Mouse (Mus musculus) heart, postnatal 0 days (tissue): ENCODE measurements at regions not wholly inside any gene's neighbourhood (a gene's known extent, or its start where the extent isn't known, plus 50 kb on each side); places are given as distances from the start of the nearest gene placed in this dataset.

Source experiments
- ATAC-seq: fragments of 200-750 bp; cut with Nextera tagmentation; 2 replicates; pipeline ENCODE4 v1.8.0; 2017; ENCODE audit warnings: low read depth, moderate number of reproducible peaks, moderate library complexity; ENCODE audit not compliant: insufficient read depth
- DNase-seq: peaks from one replicate; pipeline ENCODE4 v3.0.0-alpha.2; 2016; ENCODE audit warnings: low spot score
- H3K27ac ChIP-seq: fragments of 300-500 bp; sonication (generic); 2 replicates; pipeline ENCODE4 v1.5.1; 2014; ENCODE audit warnings: low read depth, mild to moderate bottlenecking
- H3K27me3 ChIP-seq: fragments of 300-500 bp; sonication (generic); 2 replicates; pipeline ENCODE4 v1.6.1; 2014; ENCODE audit warnings: low read length, mixed read lengths; ENCODE audit not compliant: control insufficient read depth, insufficient read depth
- H3K36me3 ChIP-seq: fragments of 300-500 bp; sonication (generic); replicated peaks from 2 replicates; pipeline ENCODE4 v1.6.1; 2014; ENCODE audit warnings: low read length, mixed read lengths; ENCODE audit not compliant: control insufficient read depth, insufficient read depth
- H3K4me1 ChIP-seq: fragments of 300-500 bp; sonication (generic); 2 replicates; pipeline ENCODE4 v1.6.1; 2014; ENCODE audit warnings: antibody characterized with exemption; ENCODE audit not compliant: control insufficient read depth, insufficient read depth
- H3K4me2 ChIP-seq: fragments of 300-500 bp; sonication (generic); 2 replicates; pipeline ENCODE4 v1.6.1; 2014; ENCODE audit warnings: low read depth, mild to moderate bottlenecking, low read length, moderate library complexity
- H3K4me3 ChIP-seq: fragments of 300-500 bp; sonication (generic); 2 replicates; pipeline ENCODE4 v1.5.1; 2014; ENCODE audit warnings: low read depth, low read length
- H3K9ac ChIP-seq: fragments of 300-500 bp; sonication (generic); replicated peaks from 2 replicates; pipeline ENCODE4 v1.6.1; 2014; ENCODE audit warnings: low read depth, low read length, mixed read lengths
- H3K9me3 ChIP-seq: fragments of 300-500 bp; sonication (generic); replicated peaks from 2 replicates; pipeline ENCODE4 v1.6.1; 2016; ENCODE audit warnings: low read length; ENCODE audit not compliant: control insufficient read depth
- CTCF ChIP-seq: IDR thresholded peaks from 2 replicates; pipeline ENCODE4 v1.5.1; 2016; ENCODE audit warnings: antibody characterized with exemption, control low read depth, low read depth
- EP300 ChIP-seq: IDR thresholded peaks from 2 replicates; pipeline ENCODE4 v1.6.1; 2016; ENCODE audit warnings: antibody characterized with exemption, low read depth
- WGBS: fragments of 180-500 bp; shearing (Covaris S2); extraction: QIAGEN DNeasy Blood & Tissue Kit; methylation state at CpG from one replicate; pipeline ENCODE4 v1.1.7; 2014; 5-methylcytosine and 5-hydroxymethylcytosine counted together

- Histone ChIP-seq H3K27ac (no peak overlapping the region), H3K4me3 (no peak overlapping the region), H3K4me1 (no peaks in the 10 kb centered on the region)
Observed at GRCm38 (mm10) chr16:9151936-9152335, 322.0 kb downstream of the 1810013L24Rik start.

DNA sequence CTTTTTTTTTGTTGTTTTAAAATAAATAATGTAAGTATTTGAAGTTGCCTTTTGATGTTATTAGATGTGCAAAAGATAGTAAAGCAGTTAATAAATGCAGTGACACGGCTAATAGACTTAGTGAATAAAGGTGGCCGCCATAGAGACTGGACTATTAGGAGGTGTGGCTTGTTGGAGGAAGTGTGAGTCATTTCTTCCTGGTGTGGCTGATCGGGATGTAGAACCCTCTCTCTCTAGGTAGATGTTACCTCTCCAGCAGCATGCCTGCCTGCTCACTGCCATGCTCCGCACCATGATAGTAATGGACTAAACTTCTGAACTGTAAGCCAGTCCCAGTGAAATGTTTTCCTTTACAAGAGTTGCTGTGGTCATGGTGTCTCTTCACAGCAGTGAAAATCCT is 323.6 kb downstream of the 1810013L24Rik start:
- Histone ChIP-seq H3K27me3 (no peaks in the 10 kb centered on the region), H3K4me1 (no peaks in the 10 kb centered on the region), H3K27ac (no peak overlapping the region), H3K9ac (no peak overlapping the region), H3K9me3 (no peaks in the 10 kb centered on the region), H3K4me3 (no peak overlapping the region), H3K4me2 (no peak overlapping the region), H3K36me3 (no peaks in the 10 kb centered on the region)
- no peak for ATAC-seq
- WGBS, result 86% methylated on average over 4 of the region's 4 CpGs
- DNase-seq, result no peak
- no peak for TF ChIP-seq CTCF
- no peak for TF ChIP-seq EP300

More at GRCm38 (mm10) chr16:9151936-9152335, 322.0 kb downstream of the 1810013L24Rik start:
- no peak overlapping the region for H3K4me2 ChIP-seq
- ATAC-seq, result no peak
- H3K9ac ChIP-seq, result no peak overlapping the region
- DNase-seq, result no peak
- no peaks in the 10 kb centered on the region for H3K27me3 ChIP-seq
- H3K36me3 ChIP-seq, result no peaks in the 10 kb centered on the region
- WGBS, result 79% methylated on average over 4 of the region's 4 CpGs
- TF ChIP-seq EP300 (no peak), CTCF (no peak)
- H3K9me3 ChIP-seq, result no peaks in the 10 kb centered on the region

DNA sequence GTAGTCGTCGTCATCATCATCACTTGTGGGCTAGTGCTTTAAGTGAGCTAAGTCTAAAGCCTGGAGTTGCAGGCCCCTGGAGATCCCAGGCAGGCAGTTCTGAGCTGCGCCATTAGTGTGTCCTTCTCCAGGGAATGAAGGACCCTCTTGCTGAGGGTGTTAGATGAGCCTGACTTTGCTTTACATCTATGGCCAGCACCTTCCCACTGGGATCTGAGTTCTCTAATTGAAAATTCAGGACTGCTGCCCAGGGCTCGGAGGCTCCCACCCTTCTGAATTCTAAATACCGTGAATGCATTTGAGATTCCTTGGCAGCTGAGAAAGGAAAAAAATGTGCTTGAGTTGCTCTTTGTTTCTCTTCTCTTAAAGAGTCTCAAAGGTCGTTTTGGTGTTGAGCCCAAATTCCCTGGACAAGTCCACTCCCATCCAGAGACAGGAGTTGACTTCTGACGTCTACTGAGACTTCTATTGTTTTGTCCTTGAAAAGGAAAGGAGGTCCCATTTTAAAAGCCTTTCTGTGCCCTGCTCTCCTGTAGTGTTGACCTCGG is 335.9 kb downstream of the 1810013L24Rik start:
- Histone ChIP-seq H3K27ac (no peak overlapping the region), H3K9ac (no peak overlapping the region), H3K4me2 (no peak overlapping the region), H3K36me3 (no peaks in the 10 kb centered on the region), H3K27me3 (no peaks in the 10 kb centered on the region), H3K4me1 (no peaks in the 10 kb centered on the region), H3K9me3 (no peaks in the 10 kb centered on the region), H3K4me3 (no peak overlapping the region)
- no peak for TF ChIP-seq EP300
- 54% methylated on average over 8 of the region's 8 CpGs for WGBS
- DNase-seq, result no peak
- no peak for ATAC-seq

- H3K36me3 ChIP-seq, result no peaks in the 10 kb centered on the region
- no peak overlapping the region for H3K4me3 ChIP-seq
- no peaks in the 10 kb centered on the region for H3K4me1 ChIP-seq
- ATAC-seq (no peak), DNase-seq (no peak)
- no peak overlapping the region for H3K4me2 ChIP-seq
- 73% methylated on average over 3 of the region's 3 CpGs for WGBS
- H3K27ac ChIP-seq, result no peak overlapping the region
- no peaks in the 10 kb centered on the region for H3K9me3 ChIP-seq
- H3K27me3 ChIP-seq, result no peaks in the 10 kb centered on the region
- TF ChIP-seq CTCF, result no peak
- no peak for TF ChIP-seq EP300
- H3K9ac ChIP-seq, result no peak overlapping the region
Observed at GRCm38 (mm10) chr16:9176402-9176801, 346.5 kb downstream of the 1810013L24Rik start.

GRCm38 (mm10) chr16:9195821-9196220 is 365.9 kb downstream of the 1810013L24Rik start:
- no peak overlapping the region for H3K4me3 ChIP-seq

GRCm38 (mm10) chr16:9198903-9199532 is 369.1 kb downstream of the 1810013L24Rik start:
- Histone ChIP-seq H3K36me3 (no peaks in the 10 kb centered on the region), H3K4me2 (no peak overlapping the region), H3K9ac (no peak overlapping the region), H3K27ac (no peak overlapping the region), H3K4me3 (no peak overlapping the region), H3K4me1 (no peaks in the 10 kb centered on the region), H3K27me3 (no peaks in the 10 kb centered on the region), H3K9me3 (no peaks in the 10 kb centered on the region)
- TF ChIP-seq EP300 (no peak), CTCF (no peak)
- WGBS, result 74% methylated on average over 1 of the region's 1 CpGs
- no peak for ATAC-seq
- DNase-seq, result no peak

More at GRCm38 (mm10) chr16:9195821-9196220, 365.9 kb downstream of the 1810013L24Rik start:
- H3K27ac ChIP-seq, result no peak overlapping the region
- H3K4me1 ChIP-seq, result no peaks in the 10 kb centered on the region
- ATAC-seq (no peak), DNase-seq (no peak)
- no peaks in the 10 kb centered on the region for H3K9me3 ChIP-seq
- 46% methylated on average over 13 of the region's 13 CpGs for WGBS
- no peaks in the 10 kb centered on the region for H3K27me3 ChIP-seq
- H3K4me2 ChIP-seq, result no peak overlapping the region
- TF ChIP-seq CTCF (no peak), EP300 (no peak)
- H3K9ac ChIP-seq, result no peak overlapping the region
- H3K36me3 ChIP-seq, result no peaks in the 10 kb centered on the region
